Mouse (Mus musculus): ENCODE measurements around the gene Stk38. TPM values are rescaled to one million over a fixed set of nuclear protein-coding genes. Genes with fewer than 3 reads are reported as not detected.

Gene Stk38
- polyA plus RNA-seq, 1 experiment from 2014 or later, result 118 TPM

DNA sequence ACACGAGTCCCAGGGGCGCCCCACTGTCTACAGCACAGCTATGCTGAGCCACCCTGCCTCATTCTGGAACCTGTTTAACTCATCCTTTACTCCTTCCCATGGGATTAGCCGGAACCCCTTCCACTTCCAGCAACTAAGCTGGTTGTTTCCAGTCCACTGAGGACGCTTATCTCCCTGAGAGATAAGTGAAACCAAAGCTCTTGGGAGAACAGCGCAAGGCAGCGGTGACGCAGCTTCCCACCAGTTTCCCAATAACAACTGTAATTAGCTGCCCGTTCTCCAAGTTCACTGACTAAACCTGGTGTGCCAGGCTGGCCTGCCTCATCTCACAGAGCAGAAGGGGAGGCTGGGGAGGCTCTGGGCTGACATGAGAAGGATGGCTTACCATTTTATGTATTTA, 86.7 kb downstream of the Stk38 start:
- Histone ChIP-seq H3K27me3 (ENCODE audit: control insufficient read depth, insufficient read depth, low read length) (no peaks in the 10 kb centered on the region), H3K4me1 (ENCODE audit: control insufficient read depth, insufficient read depth, low read length) (no peaks in the 10 kb centered on the region), H3K4me2 (ENCODE audit: low read depth, low read length) (no peak overlapping the region), H3K4me3 (replicated peaks; ENCODE audit: low read length) (no peak overlapping the region), H3K9ac (ENCODE audit: low read length) (no peak overlapping the region), H3K36me3 (ENCODE audit: control insufficient read depth, insufficient read depth, low read length) (no peaks in the 10 kb centered on the region), H3K27ac (ENCODE audit: low read length) (no peak overlapping the region), H3K9me3 (replicated peaks; ENCODE audit: control insufficient read depth, low read length) (no peaks in the 10 kb centered on the region)
- WGBS, result 61% methylated on average over 8 of the region's 8 CpGs
- peak; percentile 25; the same call in 1 of the 2 replicates for ATAC-seq (ENCODE audit: insufficient read depth, low FRiP score)

Other genes starting within 250 kb of the Stk38 start
- gene Mapk13, start 238.7 kb downstream of the Stk38 start, polyA plus RNA-seq (2015; fragmentation: Nextera tagmentation; extraction: Ambion mirVana), result 116 and 128 TPM in 2 replicates
- gene Brpf3, start 206.9 kb downstream of the Stk38 start, polyA plus RNA-seq (2015; fragmentation: Nextera tagmentation; extraction: Ambion mirVana), result 8.2 and 10.5 TPM in 2 replicates
- gene Pnpla1, start 149.6 kb downstream of the Stk38 start, polyA plus RNA-seq (2015; fragmentation: Nextera tagmentation; extraction: Ambion mirVana), result 1.2 and 3.0 TPM in 2 replicates
- gene 4930539E08Rik, start 92.7 kb downstream of the Stk38 start, polyA plus RNA-seq (2015; fragmentation: Nextera tagmentation; extraction: Ambion mirVana), result 0.25 and 0.31 TPM in 2 replicates
- gene Pxt1, start 64.2 kb downstream of the Stk38 start, polyA plus RNA-seq (2015; fragmentation: Nextera tagmentation; extraction: Ambion mirVana), result 0.21 TPM in 1 of 2 replicates, not detected in the other
- 77.2 and 78.3 TPM in 2 replicates for gene Kctd20, start 56.0 kb downstream of the Stk38 start, polyA plus RNA-seq (2015; fragmentation: Nextera tagmentation; extraction: Ambion mirVana)
- gene Srsf3, start 24.6 kb upstream of the Stk38 start, polyA plus RNA-seq (2015; fragmentation: Nextera tagmentation; extraction: Ambion mirVana), result 456 and 477 TPM in 2 replicates
- gene Cdkn1a, start 83.0 kb upstream of the Stk38 start, polyA plus RNA-seq (2015; fragmentation: Nextera tagmentation; extraction: Ambion mirVana), result 144 and 167 TPM in 2 replicates
- gene Rab44, start 106.2 kb upstream of the Stk38 start, polyA plus RNA-seq (2015; fragmentation: Nextera tagmentation; extraction: Ambion mirVana), result 4.0 and 4.1 TPM in 2 replicates
- 6.9 and 7.5 TPM in 2 replicates for gene Cpne5, start 230.2 kb upstream of the Stk38 start, polyA plus RNA-seq (2015; fragmentation: Nextera tagmentation; extraction: Ambion mirVana)

Data from stomach, embryonic 16.5 days (tissue).